Mouse (Mus musculus) CH12.LX (cell line): ENCODE results near the gene St8sia6. TPM values are rescaled to one million over a fixed set of nuclear protein-coding genes. Genes with fewer than 3 reads are reported as not detected.

ENCODE experiments used
- polyA plus RNA-seq: library from polyadenylated mRNA; unstranded; fragments of >175 nt; gene quantifications from 2 replicates; pipeline ENCODE4 v1.2.1, GENCODE M21; 2012; ENCODE audit warnings: low read depth; ENCODE audit not compliant: insufficient read length
- total RNA-seq, 2 experiments: library from RNA; depleted of rRNA; stranded (reverse); fragments of 300-350 nt in 1 of 2; fragments of >200 nt in 1 of 2; gene quantifications; 2 replicates each; pipeline ENCODE4 v1.2.3; 2012 to 2014

St8sia6 gene
- total and polyA plus RNA-seq, 3 experiments = 27.4 to 51.0 (median 43.7) TPM

Other genes with a start within 250 kb of the St8sia6 start
- gene Trdmt1, start 249.4 kb downstream of the St8sia6 start, total RNA-seq (2012; rRNA removed) = 8.4 and 8.8 TPM in 2 replicates
- 28.6 and 29.8 TPM in 2 replicates for gene Trdmt1, start 249.4 kb downstream of the St8sia6 start, total RNA-seq (2014; rRNA removed)
- gene Trdmt1, start 249.4 kb downstream of the St8sia6 start, polyA plus RNA-seq = 11.2 and 11.8 TPM in 2 replicates
- 124 and 153 TPM in 2 replicates for gene Vim, start 220.1 kb downstream of the St8sia6 start, total RNA-seq (2012; rRNA removed)
- gene Vim, start 220.1 kb downstream of the St8sia6 start, total RNA-seq (2014; rRNA removed) = 135 and 157 TPM in 2 replicates
- 140 and 164 TPM in 2 replicates for gene Vim, start 220.1 kb downstream of the St8sia6 start, polyA plus RNA-seq